Mouse (Mus musculus) myocyte (in vitro differentiated cells): Measurements from ENCODE around the gene Mical2.

Source experiments
- E2F4 ChIP-seq: IDR thresholded peaks from one replicate; pipeline ENCODE4 v1.6.1; 2011; ENCODE audit warnings: mild to moderate bottlenecking, control low read depth, moderate library complexity; ENCODE audit not compliant: insufficient read depth
- MAX ChIP-seq: IDR thresholded peaks from one replicate; pipeline ENCODE4 v1.6.1; 2011; ENCODE audit warnings: low read depth, mild to moderate bottlenecking, control low read depth
- MYOD1 ChIP-seq, 3 experiments: IDR thresholded peaks; one replicate each; pipeline ENCODE4 v1.6.1; 2011; ENCODE audit warnings: control low read depth in 2 of 3, low read depth in 2 of 3, mild to moderate bottlenecking in 2 of 3, moderate library complexity in 1 of 3; ENCODE audit not compliant: insufficient read length in 2 of 3, control insufficient read depth in 1 of 3
- POLR2A ChIP-seq: IDR thresholded peaks from one replicate; pipeline ENCODE4 v1.6.1; 2011; ENCODE audit warnings: low read depth, mild to moderate bottlenecking, control low read depth, moderate library complexity; ENCODE audit not compliant: insufficient read length
- POLR2AphosphoS2 ChIP-seq: IDR thresholded peaks from one replicate; pipeline ENCODE4 v1.6.1; 2011; ENCODE audit warnings: low read depth, control low read depth; ENCODE audit not compliant: insufficient read length
- TCF12 ChIP-seq: IDR thresholded peaks from one replicate; pipeline ENCODE4 v1.6.1; 2011; ENCODE audit warnings: mild to moderate bottlenecking, control low read depth; ENCODE audit not compliant: poor library complexity, insufficient read depth, severe bottlenecking
- TCF3 ChIP-seq: IDR thresholded peaks from one replicate; pipeline ENCODE4 v1.6.1; 2011; ENCODE audit warnings: low read depth, control low read depth; ENCODE audit not compliant: insufficient read length
- USF1 ChIP-seq: IDR thresholded peaks from one replicate; pipeline ENCODE4 v1.6.1; 2011; ENCODE audit warnings: low read depth, mild to moderate bottlenecking, control low read depth, moderate library complexity

GRCm38 (mm10) chr7:112369977-112370376, 144.3 kb downstream of the Mical2 start:
- TF ChIP-seq USF1 (no peak), MAX (no peak), POLR2A (no peak), POLR2AphosphoS2 (no peak), TCF12 (no peak), TCF3 (no peak), MYOD1 (IDR thresholded peaks at IDR 0.05; ENCODE audit: control insufficient read depth in 1 of 3, insufficient read length in 2 of 3, low read depth in 2 of 3) (no peak), E2F4 (no peak)
